Mouse (Mus musculus): ENCODE measurements around the gene 3110009E18Rik. TPM values are rescaled to one million over a fixed set of nuclear protein-coding genes. Genes with fewer than 3 reads are reported as not detected.

Gene 3110009E18Rik
- polyA plus RNA-seq, 1 experiment from 2014 or later = 11.7 TPM

DNA sequence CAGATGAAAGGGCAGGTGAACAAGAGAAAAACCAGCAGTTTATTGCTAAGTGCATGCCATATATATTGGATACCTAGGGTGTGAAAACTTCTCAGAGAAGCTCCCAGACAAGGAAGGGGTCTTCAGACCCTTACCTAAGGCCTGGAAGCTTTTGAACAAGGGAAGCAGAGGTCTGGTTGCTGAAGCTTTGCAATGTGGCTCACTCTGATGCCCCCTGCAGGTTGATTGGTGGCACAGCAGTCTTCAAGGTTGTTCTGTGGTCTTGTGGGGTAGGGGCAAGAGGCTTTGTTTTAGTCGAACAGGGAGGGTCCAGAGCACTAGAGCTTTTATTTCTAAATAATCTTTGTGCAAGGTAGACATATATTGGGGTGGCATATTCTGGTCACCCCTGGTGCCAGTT, 34.3 kb downstream of the 3110009E18Rik start:
- no peak for ATAC-seq (replicated peaks; ENCODE audit: extremely low read depth, insufficient read depth, low FRiP score)
- Histone ChIP-seq H3K4me2 (ENCODE audit: low read depth, low read length) (no peak overlapping the region), H3K9ac (ENCODE audit: low read length) (no peak overlapping the region), H3K9me3 (replicated peaks; ENCODE audit: control insufficient read depth, low read length) (no peaks in the 10 kb centered on the region), H3K4me3 (ENCODE audit: low read length) (no peak overlapping the region), H3K27me3 (ENCODE audit: control insufficient read depth, insufficient read depth, low read length) (no peaks in the 10 kb centered on the region), H3K27ac (ENCODE audit: low read length) (no peak overlapping the region), H3K36me3 (ENCODE audit: control insufficient read depth, insufficient read depth) (no peaks in the 10 kb centered on the region), H3K4me1 (ENCODE audit: control insufficient read depth, insufficient read depth, low read length) (no peaks in the 10 kb centered on the region)
- 23% methylated on average over 1 of the region's 1 CpGs for WGBS

- no peak for ATAC-seq (replicated peaks; ENCODE audit: extremely low read depth, insufficient read depth, low FRiP score)
- no peak overlapping the region for H3K27ac ChIP-seq (ENCODE audit: low read length)
- H3K4me1 ChIP-seq (ENCODE audit: control insufficient read depth, insufficient read depth, low read length) = no peaks in the 10 kb centered on the region
- WGBS = 79% methylated on average over 9 of the region's 9 CpGs
- no peaks in the 10 kb centered on the region for H3K36me3 ChIP-seq (ENCODE audit: control insufficient read depth, insufficient read depth)
- no peaks in the 10 kb centered on the region for H3K9me3 ChIP-seq (replicated peaks; ENCODE audit: control insufficient read depth, low read length)
- H3K9ac ChIP-seq (ENCODE audit: low read length) = no peak overlapping the region
- H3K4me2 ChIP-seq (ENCODE audit: low read depth, low read length) = no peak overlapping the region
- no peak overlapping the region for H3K4me3 ChIP-seq (ENCODE audit: low read length)
- H3K27me3 ChIP-seq (ENCODE audit: control insufficient read depth, insufficient read depth, low read length) = no peaks in the 10 kb centered on the region
Measured at GRCm38 (mm10) chr1:120158474-120159127, 37.6 kb downstream of the 3110009E18Rik start.

GRCm38 (mm10) chr1:120161502-120161901, 40.5 kb downstream of the 3110009E18Rik start:
- Histone ChIP-seq H3K4me3 (ENCODE audit: low read length) (no peak overlapping the region), H3K27me3 (ENCODE audit: control insufficient read depth, insufficient read depth, low read length) (no peaks in the 10 kb centered on the region), H3K9ac (ENCODE audit: low read length) (no peak overlapping the region), H3K36me3 (ENCODE audit: control insufficient read depth, insufficient read depth) (no peaks in the 10 kb centered on the region), H3K9me3 (replicated peaks; ENCODE audit: control insufficient read depth, low read length) (no peaks in the 10 kb centered on the region), H3K4me1 (ENCODE audit: control insufficient read depth, insufficient read depth, low read length) (no peaks in the 10 kb centered on the region), H3K4me2 (ENCODE audit: low read depth, low read length) (no peak overlapping the region), H3K27ac (ENCODE audit: low read length) (no peak overlapping the region)
- no peak for ATAC-seq (replicated peaks; ENCODE audit: extremely low read depth, insufficient read depth, low FRiP score)
- 87% methylated on average over 5 of the region's 5 CpGs for WGBS

DNA sequence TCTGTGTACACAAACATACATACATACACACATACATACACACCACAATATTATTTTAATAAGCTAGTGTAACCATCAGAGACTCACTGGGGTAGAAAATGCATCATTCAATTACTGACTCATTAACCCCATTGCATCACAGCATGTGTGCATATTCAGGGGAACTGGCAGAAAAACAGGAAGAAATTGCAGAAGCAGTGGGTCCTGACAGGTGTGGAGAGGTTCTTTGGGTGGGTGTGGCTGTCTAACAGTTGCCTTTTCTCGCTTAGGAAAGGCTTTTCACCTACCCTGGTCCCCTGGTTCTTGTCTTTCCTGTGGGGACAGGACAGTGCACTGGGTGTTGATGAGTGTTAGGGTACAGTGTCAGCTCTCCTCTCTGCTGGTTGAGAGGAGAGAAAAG, 41.6 kb downstream of the 3110009E18Rik start:
- no peak for ATAC-seq (replicated peaks; ENCODE audit: extremely low read depth, insufficient read depth, low FRiP score)
- Histone ChIP-seq H3K36me3 (ENCODE audit: control insufficient read depth, insufficient read depth) (no peaks in the 10 kb centered on the region), H3K27ac (ENCODE audit: low read length) (no peak overlapping the region), H3K4me1 (ENCODE audit: control insufficient read depth, insufficient read depth, low read length) (no peaks in the 10 kb centered on the region), H3K4me3 (ENCODE audit: low read length) (no peak overlapping the region), H3K9me3 (replicated peaks; ENCODE audit: control insufficient read depth, low read length) (no peaks in the 10 kb centered on the region), H3K4me2 (ENCODE audit: low read depth, low read length) (no peak overlapping the region), H3K9ac (ENCODE audit: low read length) (no peak overlapping the region), H3K27me3 (ENCODE audit: control insufficient read depth, insufficient read depth, low read length) (no peaks in the 10 kb centered on the region)
- WGBS = 29% methylated on average over 1 of the region's 1 CpGs

DNA sequence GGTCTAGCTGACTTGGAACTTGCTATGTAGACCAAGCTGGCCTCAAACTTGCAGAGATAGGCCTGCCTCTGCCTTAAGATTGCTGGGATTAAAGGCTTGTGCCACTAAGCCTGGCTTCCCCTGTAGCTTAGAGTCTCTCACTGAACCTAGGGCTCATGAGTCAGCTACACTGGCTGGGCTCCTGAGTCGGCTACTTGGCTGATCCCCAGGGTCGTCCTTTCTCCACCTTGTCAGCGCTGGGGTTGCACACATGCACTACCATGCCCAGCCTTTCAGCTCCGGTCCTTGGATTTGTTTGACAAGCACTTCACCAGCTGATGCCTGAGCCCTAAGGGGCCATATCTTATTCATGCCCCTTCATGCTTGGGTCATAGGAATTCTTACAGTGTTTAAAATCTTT, 47.0 kb downstream of the 3110009E18Rik start:
- H3K4me3 ChIP-seq (ENCODE audit: low read length) = no peak overlapping the region
- WGBS = 45% methylated on average over 4 of the region's 4 CpGs
- H3K4me1 ChIP-seq (ENCODE audit: control insufficient read depth, insufficient read depth, low read length) = no peaks in the 10 kb centered on the region
- H3K9ac ChIP-seq (ENCODE audit: low read length) = no peak overlapping the region
- H3K36me3 ChIP-seq (ENCODE audit: control insufficient read depth, insufficient read depth) = no peaks in the 10 kb centered on the region
- no peak overlapping the region for H3K4me2 ChIP-seq (ENCODE audit: low read depth, low read length)
- no peak overlapping the region for H3K27ac ChIP-seq (ENCODE audit: low read length)
- H3K27me3 ChIP-seq (ENCODE audit: control insufficient read depth, insufficient read depth, low read length) = no peaks in the 10 kb centered on the region
- ATAC-seq (replicated peaks; ENCODE audit: extremely low read depth, insufficient read depth, low FRiP score) = no peak
- no peaks in the 10 kb centered on the region for H3K9me3 ChIP-seq (replicated peaks; ENCODE audit: control insufficient read depth, low read length)

DNA sequence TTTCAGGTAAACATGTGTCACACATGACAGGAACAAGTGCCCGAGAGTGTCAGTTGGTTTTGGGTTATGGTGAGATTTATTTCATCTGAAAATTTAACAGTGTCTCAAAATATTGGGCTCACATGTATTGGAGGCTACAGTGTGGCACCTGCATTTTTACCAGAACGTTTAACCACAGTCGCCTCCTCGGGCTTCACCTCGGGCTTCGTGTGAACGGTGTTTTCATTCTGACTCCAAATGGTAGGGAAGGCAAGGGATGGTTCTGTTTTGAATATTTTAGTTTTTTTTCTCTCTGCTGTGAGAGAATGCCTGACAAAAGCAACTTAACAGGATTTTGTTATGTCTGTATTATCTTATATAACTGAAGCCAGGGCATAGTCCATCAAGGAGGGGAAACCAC, 47.7 kb downstream of the 3110009E18Rik start:
- Histone ChIP-seq H3K4me1 (ENCODE audit: control insufficient read depth, insufficient read depth, low read length) (no peaks in the 10 kb centered on the region), H3K4me3 (ENCODE audit: low read length) (no peak overlapping the region), H3K27me3 (ENCODE audit: control insufficient read depth, insufficient read depth, low read length) (no peaks in the 10 kb centered on the region), H3K36me3 (ENCODE audit: control insufficient read depth, insufficient read depth) (no peaks in the 10 kb centered on the region), H3K27ac (ENCODE audit: low read length) (no peak overlapping the region), H3K9ac (ENCODE audit: low read length) (no peak overlapping the region), H3K9me3 (replicated peaks; ENCODE audit: control insufficient read depth, low read length) (no peaks in the 10 kb centered on the region), H3K4me2 (ENCODE audit: low read depth, low read length) (no peak overlapping the region)
- WGBS = 82% methylated on average over 7 of the region's 7 CpGs
- ATAC-seq (replicated peaks; ENCODE audit: extremely low read depth, insufficient read depth, low FRiP score) = no peak

- Histone ChIP-seq H3K27ac (ENCODE audit: low read length) (no peak overlapping the region), H3K27me3 (ENCODE audit: control insufficient read depth, insufficient read depth, low read length) (no peaks in the 10 kb centered on the region), H3K4me3 (ENCODE audit: low read length) (no peak overlapping the region), H3K4me2 (ENCODE audit: low read depth, low read length) (no peak overlapping the region), H3K4me1 (ENCODE audit: control insufficient read depth, insufficient read depth, low read length) (no peaks in the 10 kb centered on the region), H3K9ac (ENCODE audit: low read length) (no peak overlapping the region), H3K9me3 (replicated peaks; ENCODE audit: control insufficient read depth, low read length) (no peaks in the 10 kb centered on the region), H3K36me3 (ENCODE audit: control insufficient read depth, insufficient read depth) (no peaks in the 10 kb centered on the region)
- 78% methylated on average over 7 of the region's 7 CpGs for WGBS
- no peak for ATAC-seq (replicated peaks; ENCODE audit: extremely low read depth, insufficient read depth, low FRiP score)
Measured at GRCm38 (mm10) chr1:120170307-120170706, 49.3 kb downstream of the 3110009E18Rik start.

DNA sequence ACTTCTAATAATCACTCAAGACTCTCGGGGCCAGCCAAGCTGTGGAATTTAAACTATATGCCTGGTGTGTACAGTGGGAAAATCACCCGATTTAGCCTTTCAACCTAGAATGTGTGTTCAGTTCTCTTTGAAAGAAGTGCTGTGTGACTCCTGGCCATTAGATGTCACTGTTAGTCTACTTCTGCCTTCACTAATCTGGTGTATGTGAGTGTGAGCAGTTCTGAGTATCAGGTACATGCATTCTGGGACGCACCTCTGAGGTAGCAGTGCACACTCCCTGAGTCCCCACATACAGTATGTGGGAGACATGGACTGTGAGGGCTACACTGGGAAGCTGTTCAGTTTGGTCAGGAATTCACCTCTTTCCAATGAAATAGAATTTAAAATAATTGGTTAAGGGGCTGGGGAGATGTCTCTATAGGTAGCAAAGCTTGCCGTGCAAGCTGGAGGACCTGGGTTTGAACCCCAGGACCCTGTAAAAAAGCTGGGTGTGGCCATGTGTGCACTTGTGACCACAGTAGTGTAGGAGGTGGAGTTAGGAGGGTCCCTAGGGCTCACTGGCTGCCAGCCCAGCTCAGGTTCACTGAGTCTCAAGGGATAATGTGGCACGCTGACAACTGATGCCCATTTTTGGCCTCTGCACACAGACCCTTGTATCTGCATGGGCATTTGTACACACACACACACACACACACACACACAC, 51.0 kb downstream of the 3110009E18Rik start:
- H3K4me1 ChIP-seq (ENCODE audit: control insufficient read depth, insufficient read depth, low read length) = peaks cover 9% of the 10 kb centered on the region
- no peak for ATAC-seq (replicated peaks; ENCODE audit: extremely low read depth, insufficient read depth, low FRiP score)

DNA sequence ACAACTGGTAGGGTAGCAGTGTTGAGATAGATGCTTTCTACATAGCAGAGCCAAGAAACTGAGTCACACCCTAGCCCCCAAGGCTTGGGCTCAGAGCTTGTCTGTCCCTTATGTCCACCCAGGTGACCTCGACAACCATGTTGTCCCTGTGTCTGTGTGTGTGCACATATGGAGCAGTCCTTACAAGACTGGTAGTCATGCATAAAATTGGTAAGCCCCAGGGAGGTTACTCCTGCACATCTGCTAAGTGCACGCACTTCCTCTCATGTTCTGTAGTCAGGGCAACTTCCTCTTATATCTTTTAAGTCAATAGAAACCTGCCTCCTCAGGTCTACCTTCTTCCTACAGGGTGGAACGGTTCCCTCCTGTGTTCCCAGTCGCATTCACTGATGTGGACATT, 54.0 kb downstream of the 3110009E18Rik start:
- Histone ChIP-seq H3K9ac (ENCODE audit: low read length) (no peak overlapping the region), H3K27me3 (ENCODE audit: control insufficient read depth, insufficient read depth, low read length) (no peaks in the 10 kb centered on the region), H3K4me2 (ENCODE audit: low read depth, low read length) (no peak overlapping the region), H3K36me3 (ENCODE audit: control insufficient read depth, insufficient read depth) (no peaks in the 10 kb centered on the region), H3K9me3 (replicated peaks; ENCODE audit: control insufficient read depth, low read length) (no peaks in the 10 kb centered on the region), H3K4me3 (ENCODE audit: low read length) (no peak overlapping the region), H3K27ac (ENCODE audit: low read length) (no peak overlapping the region), H3K4me1 (ENCODE audit: control insufficient read depth, insufficient read depth, low read length) (peaks cover 9% of the 10 kb centered on the region)
- ATAC-seq (replicated peaks; ENCODE audit: extremely low read depth, insufficient read depth, low FRiP score) = no peak
- WGBS = 83% methylated on average over 4 of the region's 4 CpGs

More for the DNA sequence above, 51.0 kb downstream of the 3110009E18Rik start:
- H3K9me3 ChIP-seq (replicated peaks; ENCODE audit: control insufficient read depth, low read length) = no peaks in the 10 kb centered on the region
- WGBS = 50% methylated on average over 5 of the region's 5 CpGs
- no peaks in the 10 kb centered on the region for H3K36me3 ChIP-seq (ENCODE audit: control insufficient read depth, insufficient read depth)
- H3K27me3 ChIP-seq (ENCODE audit: control insufficient read depth, insufficient read depth, low read length) = no peaks in the 10 kb centered on the region
- H3K9ac ChIP-seq (ENCODE audit: low read length) = no peak overlapping the region
- no peak overlapping the region for H3K27ac ChIP-seq (ENCODE audit: low read length)
- no peak overlapping the region for H3K4me3 ChIP-seq (ENCODE audit: low read length)
- H3K4me2 ChIP-seq (ENCODE audit: low read depth, low read length) = no peak overlapping the region

Measured in heart, embryonic 16.5 days (tissue).